Mouse (Mus musculus) spleen, embryonic (tissue): Measurements from ENCODE around the gene Grk1.

ENCODE experiments used
- CTCF ChIA-PET: fragments of 350-600 bp; sonication (Branson Sonifier 250); formaldehyde crosslinking; loops from one replicate; lab custom pipeline; 2022; lab: Charles Lee

The Grk1 gene

GRCm38 (mm10) chr8:13404666-13405131, at the start of gene Grk1:
Grk1 (plus strand) TSS chr8:13405081.
- CTCF ChIA-PET: no interaction called here

- CTCF ChIA-PET: no interaction called here
These were observed 48.7 kb upstream of the Grk1 start for GRCm38 (mm10) chr8:13356221-13356620.

GRCm38 (mm10) chr8:13356681-13357080, 48.2 kb upstream of the Grk1 start:
- CTCF ChIA-PET: no interaction called here

GRCm38 (mm10) chr8:13360213-13360612, 44.7 kb upstream of the Grk1 start:
- CTCF ChIA-PET: no interaction called here

GRCm38 (mm10) chr8:13361865-13362264, 43.0 kb upstream of the Grk1 start:
- CTCF ChIA-PET: no interaction called here

GRCm38 (mm10) chr8:13373151-13373662, 31.7 kb upstream of the Grk1 start:
- CTCF ChIA-PET: no interaction called here

- CTCF ChIA-PET: no interaction called here
These were observed 23.3 kb upstream of the Grk1 start for GRCm38 (mm10) chr8:13381630-13382029.

- CTCF ChIA-PET: no interaction called here
These were observed 22.3 kb upstream of the Grk1 start for GRCm38 (mm10) chr8:13382536-13382935.

- CTCF ChIA-PET: no interaction called here
These were observed 21.9 kb upstream of the Grk1 start for GRCm38 (mm10) chr8:13382999-13383398.

GRCm38 (mm10) chr8:13386366-13386765, 18.5 kb upstream of the Grk1 start:
- CTCF ChIA-PET: no interaction called here

- CTCF ChIA-PET: no interaction called here
These were observed 17.2 kb upstream of the Grk1 start for GRCm38 (mm10) chr8:13387728-13388127.

GRCm38 (mm10) chr8:13388744-13389143, 16.1 kb upstream of the Grk1 start:
- CTCF ChIA-PET: no interaction called here

GRCm38 (mm10) chr8:13393869-13394268, 11.0 kb upstream of the Grk1 start:
- CTCF ChIA-PET: no interaction called here

- CTCF ChIA-PET: interaction anchor here (0.6 kb wide), 1 partner anchor 335 kb away, joined by 7 read pairs; no protein-coding TSS in a partner anchor
These were observed 8.2 kb upstream of the Grk1 start, which contains the start of gene Atp4b for GRCm38 (mm10) chr8:13396725-13397124. Atp4b (minus strand) TSS chr8:13396825.

- CTCF ChIA-PET: no interaction called here
These were observed 1.4 kb upstream of the Grk1 start for GRCm38 (mm10) chr8:13403517-13403916.

- CTCF ChIA-PET: interaction anchor here (0.7 kb wide), 1 partner anchor 15 kb away, joined by 3 read pairs; no protein-coding TSS in a partner anchor
These were observed 1.1 kb downstream of the Grk1 start for GRCm38 (mm10) chr8:13406011-13406410.

GRCm38 (mm10) chr8:13411597-13411996, 6.7 kb downstream of the Grk1 start:
- CTCF ChIA-PET: interaction anchor here (1.0 kb wide), 1 partner anchor 123 kb away, joined by 4 read pairs; no protein-coding TSS in a partner anchor

GRCm38 (mm10) chr8:13412891-13413558, 8.1 kb downstream of the Grk1 start:
- CTCF ChIA-PET: interaction anchor here (0.7 kb wide), 1 partner anchor 27 kb away, joined by 3 read pairs; no protein-coding TSS in a partner anchor

- CTCF ChIA-PET: interaction anchor here (0.7 kb wide), 2 partner anchors 26 to 620 kb away, joined by 3 to 6 read pairs; no protein-coding TSS in a partner anchor
These were observed 9.0 kb downstream of the Grk1 start for GRCm38 (mm10) chr8:13413823-13414390.

- CTCF ChIA-PET: no interaction called here
These were observed 11.0 kb downstream of the Grk1 start for GRCm38 (mm10) chr8:13415879-13416278.

GRCm38 (mm10) chr8:13419111-13419639, 14.3 kb downstream of the Grk1 start:
- CTCF ChIA-PET: no interaction called here

- CTCF ChIA-PET: interaction anchor here (0.5 kb wide), 1 partner anchor 15 kb away, joined by 3 read pairs; no protein-coding TSS in a partner anchor
These were observed 16.1 kb downstream of the Grk1 start for GRCm38 (mm10) chr8:13420970-13421369.
